Mouse (Mus musculus): ENCODE results near the gene Ptpn5.

The Ptpn5 gene

GRCm38 (mm10) chr7:47113383-47113782, 20.1 kb downstream of the Ptpn5 start:
- in situ Hi-C loops (cut with MboI; ENCODE audit: low sequenced_read_pairs): no loop called here

- in situ Hi-C loops (cut with MboI; ENCODE audit: low sequenced_read_pairs): no loop called here
Observed at GRCm38 (mm10) chr7:47112036-47112435, 21.4 kb downstream of the Ptpn5 start.

GRCm38 (mm10) chr7:47111121-47111520, 22.4 kb downstream of the Ptpn5 start:
- in situ Hi-C loops (cut with MboI; ENCODE audit: low sequenced_read_pairs): no loop called here

GRCm38 (mm10) chr7:47110511-47110910, 23.0 kb downstream of the Ptpn5 start:
- in situ Hi-C loops (cut with MboI; ENCODE audit: low sequenced_read_pairs): no loop called here

- in situ Hi-C loops (cut with MboI; ENCODE audit: low sequenced_read_pairs): no loop called here
Observed at GRCm38 (mm10) chr7:47108779-47109189, 24.7 kb downstream of the Ptpn5 start.

- in situ Hi-C loops (cut with MboI; ENCODE audit: low sequenced_read_pairs): no loop called here
Observed at GRCm38 (mm10) chr7:47106949-47107348, 26.5 kb downstream of the Ptpn5 start.

- in situ Hi-C loops (cut with MboI; ENCODE audit: low sequenced_read_pairs): no loop called here
Observed at GRCm38 (mm10) chr7:47103671-47104414, 29.6 kb downstream of the Ptpn5 start.

GRCm38 (mm10) chr7:47102970-47103369, 30.5 kb downstream of the Ptpn5 start:
- in situ Hi-C loops (cut with MboI; ENCODE audit: low sequenced_read_pairs): no loop called here

GRCm38 (mm10) chr7:47100615-47101014, 32.9 kb downstream of the Ptpn5 start:
- in situ Hi-C loops (cut with MboI; ENCODE audit: low sequenced_read_pairs): no loop called here

- in situ Hi-C loops (cut with MboI; ENCODE audit: low sequenced_read_pairs): no loop called here
Observed at GRCm38 (mm10) chr7:47099306-47099705, 34.2 kb downstream of the Ptpn5 start.

GRCm38 (mm10) chr7:47098044-47098443, 35.4 kb downstream of the Ptpn5 start:
- in situ Hi-C loops (cut with MboI; ENCODE audit: low sequenced_read_pairs): no loop called here

GRCm38 (mm10) chr7:47094969-47095368, 38.5 kb downstream of the Ptpn5 start:
- in situ Hi-C loops (cut with MboI; ENCODE audit: low sequenced_read_pairs): no loop called here

- in situ Hi-C loops (cut with MboI; ENCODE audit: low sequenced_read_pairs): no loop called here
Observed at GRCm38 (mm10) chr7:47093935-47094334, 39.5 kb downstream of the Ptpn5 start.

GRCm38 (mm10) chr7:47085075-47085474, 48.4 kb downstream of the Ptpn5 start:
- in situ Hi-C loops (cut with MboI; ENCODE audit: low sequenced_read_pairs): loop anchor here (10.0 kb wide), 1 partner anchor 60 kb away; no protein-coding TSS in a partner anchor

- in situ Hi-C loops (cut with MboI; ENCODE audit: low sequenced_read_pairs): loop anchor here (10.0 kb wide), 1 partner anchor 64 kb away; no protein-coding TSS in a partner anchor
Observed at GRCm38 (mm10) chr7:47081277-47081676, 52.2 kb downstream of the Ptpn5 start.

GRCm38 (mm10) chr7:47080868-47081267, 52.6 kb downstream of the Ptpn5 start:
- in situ Hi-C loops (cut with MboI; ENCODE audit: low sequenced_read_pairs): loop anchor here (10.0 kb wide), 1 partner anchor 64 kb away; no protein-coding TSS in a partner anchor

GRCm38 (mm10) chr7:47077451-47077850, 56.0 kb downstream of the Ptpn5 start:
- in situ Hi-C loops (cut with MboI; ENCODE audit: low sequenced_read_pairs): no loop called here

- in situ Hi-C loops (cut with MboI; ENCODE audit: low sequenced_read_pairs): no loop called here
Observed at GRCm38 (mm10) chr7:47076729-47077128, 56.8 kb downstream of the Ptpn5 start.

- in situ Hi-C loops (cut with MboI; ENCODE audit: low sequenced_read_pairs): no loop called here
Observed at GRCm38 (mm10) chr7:47076193-47076592, 57.3 kb downstream of the Ptpn5 start.

- in situ Hi-C loops (cut with MboI; ENCODE audit: low sequenced_read_pairs): no loop called here
Observed at GRCm38 (mm10) chr7:47073536-47074521, 59.7 kb downstream of the Ptpn5 start.

- in situ Hi-C loops (cut with MboI; ENCODE audit: low sequenced_read_pairs): no loop called here
Observed at GRCm38 (mm10) chr7:47072551-47072950, 60.9 kb downstream of the Ptpn5 start.
